Mouse (Mus musculus) C2C12 (cell line): ENCODE data around the gene Olfr110.

ENCODE experiments used
- CTCF ChIP-seq: IDR thresholded peaks from one replicate; pipeline ENCODE4 v1.5.1; 2011; ENCODE audit not compliant: control insufficient read depth, insufficient read depth, insufficient read length
- USF1 ChIP-seq: IDR thresholded peaks from one replicate; pipeline ENCODE4 v1.6.1; 2011; ENCODE audit warnings: low read depth, mild to moderate bottlenecking, control low read depth, moderate library complexity

DNA sequence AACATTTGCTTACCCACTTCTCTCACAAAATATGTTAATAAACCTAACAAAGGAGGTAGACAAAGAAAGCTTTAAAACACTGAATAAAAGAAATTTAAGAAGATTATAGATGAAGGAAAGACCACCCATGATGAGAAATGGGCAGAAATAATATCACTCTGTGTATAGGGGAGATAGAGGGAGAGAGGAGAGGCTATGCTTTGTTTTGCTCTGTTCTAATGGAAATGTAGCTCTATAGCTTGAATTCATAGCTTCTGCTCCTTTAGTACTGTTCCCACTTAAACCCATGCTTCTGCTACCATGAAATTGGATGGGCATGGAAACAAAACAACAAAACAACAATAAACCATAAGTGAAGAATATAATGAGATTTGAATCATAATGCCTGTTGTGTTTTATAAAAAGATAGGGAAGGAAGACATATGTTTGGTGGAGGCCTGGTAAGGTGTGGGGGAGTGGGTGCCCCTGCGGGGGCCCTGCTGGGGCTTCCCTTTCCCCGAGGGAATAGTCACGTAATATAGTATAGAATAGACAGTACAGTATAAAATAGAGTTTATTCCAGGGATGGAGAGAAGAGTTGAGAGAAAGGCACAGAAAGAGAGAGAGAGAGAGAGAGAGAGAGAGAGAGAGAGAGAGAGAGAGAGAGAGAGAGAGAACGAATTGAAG lies 49.3 kb downstream of the Olfr110 start:
- TF ChIP-seq USF1: no peak
- no peak for TF ChIP-seq CTCF
